Mouse (Mus musculus) limb, embryonic 15.5 days (tissue): ENCODE data around the gene Kdm6b. TPM values are rescaled to one million over a fixed set of nuclear protein-coding genes. Genes with fewer than 3 reads are reported as not detected.

Experiments used
- ATAC-seq: fragments of 200-750 bp; cut with Nextera tagmentation; 2 replicates; pipeline ENCODE4 v1.8.0; 2017; ENCODE audit warnings: low read depth, moderate TSS enrichment; ENCODE audit not compliant: insufficient number of reproducible peaks, low FRiP score, low TSS enrichment
- H3K27ac ChIP-seq: fragments of 300-500 bp; sonication (generic); 2 replicates; pipeline ENCODE4 v1.5.1; 2015; ENCODE audit warnings: moderate library complexity, mild to moderate bottlenecking, inconsistent platforms
- H3K27me3 ChIP-seq: fragments of 300-500 bp; sonication (generic); 2 replicates; pipeline ENCODE4 v1.6.1; 2015; ENCODE audit warnings: inconsistent platforms
- H3K36me3 ChIP-seq: fragments of 300-500 bp; sonication (generic); 2 replicates; pipeline ENCODE4 v1.6.1; 2015; ENCODE audit warnings: inconsistent platforms
- H3K4me1 ChIP-seq: fragments of 300-500 bp; sonication (generic); 2 replicates; pipeline ENCODE4 v1.6.1; 2015; ENCODE audit warnings: inconsistent platforms
- H3K4me2 ChIP-seq: fragments of 300-500 bp; sonication (generic); 2 replicates; pipeline ENCODE4 v1.6.1; 2015; ENCODE audit warnings: mild to moderate bottlenecking, inconsistent platforms
- H3K4me3 ChIP-seq: fragments of 300-500 bp; sonication (generic); 2 replicates; pipeline ENCODE4 v1.5.1; 2015; ENCODE audit warnings: mild to moderate bottlenecking, inconsistent platforms
- H3K9ac ChIP-seq: fragments of 300-500 bp; sonication (generic); 2 replicates; pipeline ENCODE4 v1.6.1; 2015; ENCODE audit warnings: inconsistent platforms
- H3K9me3 ChIP-seq: fragments of 300-500 bp; sonication (generic); 2 replicates; pipeline ENCODE4 v1.6.1; 2016; ENCODE audit warnings: inconsistent platforms
- whole genome bisulfite sequencing: fragments of 180-500 bp; shearing (Covaris S2); methylation state at CpG from one replicate; pipeline ENCODE4 v1.1.7; 2015; 5-methylcytosine and 5-hydroxymethylcytosine counted together
- polyA plus RNA-seq: library from polyadenylated mRNA; unstranded; fragments of >200 nt; fragmentation: Nextera tagmentation; extraction: Ambion mirVana; gene quantifications from 2 replicates; pipeline ENCODE4 v1.2.1, GENCODE M21; 2015

Gene Kdm6b
- polyA plus RNA-seq, result 30.8 and 32.0 TPM in 2 replicates

- peak within 1 kb of the TSS; percentile 94 for H3K4me2 ChIP-seq
- H3K4me3 ChIP-seq, result peak within 1 kb of the TSS; percentile 62
- peak within 1 kb of the TSS; percentile 98 for H3K27ac ChIP-seq
- H3K27me3 ChIP-seq, result no peaks in the 10 kb centered on the region
- H3K4me1 ChIP-seq, result peaks cover 69% of the 10 kb centered on the region
- WGBS, result 24% methylated on average over 12 of the region's 12 CpGs
- H3K9ac ChIP-seq, result peak within 1 kb of the TSS; percentile 23; the same call in 1 of the 2 replicates
- H3K36me3 ChIP-seq, result peaks cover 7% of the 10 kb centered on the region; the same call in 1 of the 2 replicates
- ATAC-seq, result no peak
- no peaks in the 10 kb centered on the region for H3K9me3 ChIP-seq
Measured at GRCm38 (mm10) chr11:69413221-69414181, at the start of gene Kdm6b. Kdm6b (minus strand) TSS chr11:69413675.

- Histone ChIP-seq H3K27ac (no peak overlapping the region), H3K4me2 (no peak overlapping the region), H3K4me1 (no peaks in the 10 kb centered on the region), H3K4me3 (no peak overlapping the region), H3K9me3 (no peaks in the 10 kb centered on the region), H3K9ac (no peak overlapping the region; the same call in 1 of the 2 replicates), H3K36me3 (no peaks in the 10 kb centered on the region), H3K27me3 (no peaks in the 10 kb centered on the region)
- no peak for ATAC-seq
- WGBS, result 49% methylated on average over 5 of the region's 5 CpGs
Measured at GRCm38 (mm10) chr11:69461568-69461967, 48.1 kb upstream of the Kdm6b start.

GRCm38 (mm10) chr11:69459883-69460282 is 46.4 kb upstream of the Kdm6b start:
- Histone ChIP-seq H3K36me3 (no peaks in the 10 kb centered on the region), H3K4me3 (no peak overlapping the region), H3K9me3 (no peaks in the 10 kb centered on the region), H3K27ac (no peak overlapping the region), H3K27me3 (no peaks in the 10 kb centered on the region), H3K9ac (no peak overlapping the region), H3K4me2 (no peak overlapping the region), H3K4me1 (no peaks in the 10 kb centered on the region)
- no peak for ATAC-seq
- 63% methylated on average over 4 of the region's 4 CpGs for WGBS

GRCm38 (mm10) chr11:69457006-69457579 is 43.6 kb upstream of the Kdm6b start:
- Histone ChIP-seq H3K4me3 (no peak overlapping the region), H3K27ac (peak overlapping the region; percentile 11; the same call in 1 of the 2 replicates), H3K9ac (no peak overlapping the region), H3K27me3 (no peaks in the 10 kb centered on the region), H3K4me2 (no peak overlapping the region), H3K9me3 (no peaks in the 10 kb centered on the region), H3K4me1 (peaks cover 17% of the 10 kb centered on the region), H3K36me3 (no peaks in the 10 kb centered on the region)
- WGBS, result 44% methylated on average over 6 of the region's 6 CpGs
- ATAC-seq, result no peak; the same call in 1 of the 2 replicates

- Histone ChIP-seq H3K4me1 (peaks cover 19% of the 10 kb centered on the region), H3K9me3 (no peaks in the 10 kb centered on the region), H3K4me3 (no peak overlapping the region), H3K27ac (peak overlapping the region; percentile 75), H3K9ac (no peak overlapping the region), H3K36me3 (no peaks in the 10 kb centered on the region), H3K4me2 (peak overlapping the region; percentile 14; the same call in 1 of the 2 replicates), H3K27me3 (no peaks in the 10 kb centered on the region)
- 45% methylated on average over 23 of the region's 23 CpGs for WGBS
- peak; percentile 64; the same call in 1 of the 2 replicates for ATAC-seq
Measured at GRCm38 (mm10) chr11:69452114-69452867, 38.8 kb upstream of the Kdm6b start.

- 84% methylated on average over 7 of the region's 7 CpGs for WGBS
- H3K36me3 ChIP-seq, result no peaks in the 10 kb centered on the region
- H3K9ac ChIP-seq, result no peak overlapping the region
- ATAC-seq, result no peak
- no peak overlapping the region for H3K4me3 ChIP-seq
- H3K27ac ChIP-seq, result no peak overlapping the region
- H3K4me2 ChIP-seq, result no peak overlapping the region
- no peaks in the 10 kb centered on the region for H3K9me3 ChIP-seq
- H3K27me3 ChIP-seq, result no peaks in the 10 kb centered on the region
- peaks cover 4% of the 10 kb centered on the region for H3K4me1 ChIP-seq
Measured at GRCm38 (mm10) chr11:69447299-69447698, 33.8 kb upstream of the Kdm6b start.

GRCm38 (mm10) chr11:69443328-69443727 is 29.9 kb upstream of the Kdm6b start:
- no peak overlapping the region for H3K4me3 ChIP-seq
- WGBS, result 34% methylated on average over 5 of the region's 5 CpGs
- H3K9ac ChIP-seq, result no peak overlapping the region
- no peak overlapping the region for H3K27ac ChIP-seq
- H3K4me1 ChIP-seq, result no peaks in the 10 kb centered on the region
- no peaks in the 10 kb centered on the region for H3K27me3 ChIP-seq
- no peak overlapping the region for H3K4me2 ChIP-seq
- no peaks in the 10 kb centered on the region for H3K9me3 ChIP-seq
- H3K36me3 ChIP-seq, result no peaks in the 10 kb centered on the region
- ATAC-seq, result no peak

- no peak overlapping the region for H3K9ac ChIP-seq
- ATAC-seq, result no peak
- no peaks in the 10 kb centered on the region for H3K27me3 ChIP-seq
- H3K27ac ChIP-seq, result no peak overlapping the region
- H3K4me2 ChIP-seq, result no peak overlapping the region
- H3K4me3 ChIP-seq, result no peak overlapping the region
- H3K36me3 ChIP-seq, result no peaks in the 10 kb centered on the region
- WGBS, result 28% methylated on average over 3 of the region's 3 CpGs
- H3K9me3 ChIP-seq, result no peaks in the 10 kb centered on the region
- H3K4me1 ChIP-seq, result peaks cover 1% of the 10 kb centered on the region
Measured at GRCm38 (mm10) chr11:69437291-69437690, 23.8 kb upstream of the Kdm6b start.

GRCm38 (mm10) chr11:69433189-69433588 is 19.7 kb upstream of the Kdm6b start:
- Histone ChIP-seq H3K27ac (no peak overlapping the region), H3K9me3 (no peaks in the 10 kb centered on the region), H3K4me1 (peaks cover 13% of the 10 kb centered on the region), H3K36me3 (no peaks in the 10 kb centered on the region), H3K4me2 (no peak overlapping the region), H3K9ac (no peak overlapping the region), H3K4me3 (no peak overlapping the region), H3K27me3 (no peaks in the 10 kb centered on the region)
- WGBS, result 63% methylated on average over 6 of the region's 6 CpGs
- ATAC-seq, result no peak

- Histone ChIP-seq H3K4me2 (no peak overlapping the region), H3K9ac (no peak overlapping the region), H3K27me3 (no peaks in the 10 kb centered on the region), H3K27ac (no peak overlapping the region), H3K9me3 (no peaks in the 10 kb centered on the region), H3K4me3 (no peak overlapping the region), H3K36me3 (no peaks in the 10 kb centered on the region), H3K4me1 (peaks cover 13% of the 10 kb centered on the region)
- no peak for ATAC-seq
- 54% methylated on average over 11 of the region's 11 CpGs for WGBS
Measured at GRCm38 (mm10) chr11:69432640-69432982, 19.1 kb upstream of the Kdm6b start.

- Histone ChIP-seq H3K27me3 (no peaks in the 10 kb centered on the region), H3K9ac (no peak overlapping the region), H3K27ac (no peak overlapping the region), H3K36me3 (no peaks in the 10 kb centered on the region), H3K4me2 (no peak overlapping the region), H3K4me3 (no peak overlapping the region), H3K4me1 (peaks cover 13% of the 10 kb centered on the region), H3K9me3 (no peaks in the 10 kb centered on the region)
- WGBS, result 31% methylated on average over 11 of the region's 11 CpGs
- peak; percentile 41; the same call in 1 of the 2 replicates for ATAC-seq
Measured at GRCm38 (mm10) chr11:69431829-69432639, 18.6 kb upstream of the Kdm6b start.
